8 mouse cellular contexts compared by ENCODE assay signal in the genomic region with DNA sequence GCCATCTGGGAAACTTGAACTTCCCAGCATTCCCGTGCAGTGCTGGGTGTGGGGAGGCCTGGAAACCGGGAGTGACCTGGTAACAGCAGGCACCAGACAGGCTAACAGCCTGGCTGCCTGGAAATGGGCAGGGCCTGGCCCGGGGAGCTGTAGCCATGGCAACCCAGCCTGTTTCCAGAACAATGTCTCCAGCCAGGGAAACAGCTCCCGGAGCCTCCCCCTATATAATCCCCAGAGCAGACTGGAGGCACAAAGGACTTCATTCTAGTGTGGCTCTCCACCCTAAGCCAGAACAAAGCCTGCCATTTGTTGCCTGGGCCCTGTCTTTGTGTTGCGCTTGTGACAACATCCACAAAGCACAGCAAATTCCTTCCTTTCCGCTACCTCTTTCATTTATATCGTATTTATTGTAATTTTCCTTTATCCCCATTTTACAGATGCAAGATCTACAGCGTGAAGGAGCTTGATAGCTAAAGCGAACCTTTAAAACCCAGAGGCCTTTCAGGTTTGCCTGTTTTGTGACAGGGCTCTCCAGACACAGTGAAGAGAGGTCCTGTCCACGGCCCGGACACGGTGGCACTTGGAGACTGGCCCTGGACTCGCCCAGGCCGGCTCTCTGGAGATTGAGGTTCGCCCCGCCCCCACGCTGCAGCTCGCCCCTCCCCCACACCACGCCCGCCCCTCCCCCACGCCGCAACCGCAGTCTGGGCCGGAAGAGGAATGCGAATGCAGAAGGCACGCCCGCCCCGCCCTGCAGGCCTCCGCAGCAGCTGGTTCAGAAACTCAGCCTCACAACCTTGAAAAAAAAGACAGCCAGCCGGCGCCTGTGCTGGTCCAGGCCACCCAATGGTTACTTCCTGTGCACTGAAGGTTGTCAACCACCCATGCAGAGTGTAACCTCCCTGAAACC. TPM values are rescaled to one million over a fixed set of nuclear protein-coding genes. Genes with fewer than 3 reads are reported as not detected.
DNase-seq lines count a peak whose midpoint lies in the region; ATAC-seq lines count a peak whose summit lies in the region.

No protein-coding gene starts in this region.

- H3K27ac ChIP-seq in embryonic facial prominence, embryonic 11.5 days (replicated peaks; ENCODE audit: low read depth, low read length): peak overlapping the region; percentile 93
- peak overlapping the region; percentile 91 for H3K27ac ChIP-seq in intestine, embryonic 15.5 days

- peaks cover 2% of the 10 kb centered on the region; the same call in 1 of the 2 replicates for H3K4me1 ChIP-seq in embryonic facial prominence, embryonic 11.5 days (ENCODE audit: control insufficient read depth, insufficient read depth, low read length)
- peaks cover 24% of the 10 kb centered on the region for H3K4me1 ChIP-seq in intestine, embryonic 15.5 days (replicated peaks)

- no peak overlapping the region for H3K4me3 ChIP-seq in embryonic facial prominence, embryonic 11.5 days (ENCODE audit: low read depth, low read length)
- H3K4me3 ChIP-seq in intestine, embryonic 15.5 days (replicated peaks): no peak overlapping the region

- no peaks in the 10 kb centered on the region for H3K27me3 ChIP-seq in embryonic facial prominence, embryonic 11.5 days (ENCODE audit: control insufficient read depth, insufficient read depth, low read length)
- no peaks in the 10 kb centered on the region for H3K27me3 ChIP-seq in intestine, embryonic 15.5 days (replicated peaks)

- H3K36me3 ChIP-seq in embryonic facial prominence, embryonic 11.5 days (replicated peaks; ENCODE audit: control insufficient read depth, insufficient read depth, low read depth, low read length): no peaks in the 10 kb centered on the region
- no peaks in the 10 kb centered on the region for H3K36me3 ChIP-seq in intestine, embryonic 15.5 days

- intact Hi-C loops in left cerebral cortex, postnatal 36 days (cut with DNase I): no loop called here

- H3K9me3 ChIP-seq in embryonic facial prominence, embryonic 11.5 days (replicated peaks; ENCODE audit: control insufficient read depth, low read length): no peaks in the 10 kb centered on the region
- no peaks in the 10 kb centered on the region for H3K9me3 ChIP-seq in intestine, embryonic 15.5 days

- WGBS in embryonic facial prominence, embryonic 11.5 days: 3% methylated on average over 31 of the region's 31 CpGs
- 8% methylated on average over 29 of the region's 31 CpGs for WGBS in intestine, embryonic 15.5 days

- peak overlapping the region; percentile 29 for H3K9ac ChIP-seq in embryonic facial prominence, embryonic 11.5 days (replicated peaks; ENCODE audit: low read length)
- no peak overlapping the region for H3K9ac ChIP-seq in intestine, embryonic 15.5 days

- no peak overlapping the region; the same call in 1 of the 2 replicates for H3K4me2 ChIP-seq in embryonic facial prominence, embryonic 11.5 days (ENCODE audit: low read depth, low read length)
- peak overlapping the region; percentile 20 for H3K4me2 ChIP-seq in intestine, embryonic 15.5 days (replicated peaks)

- DNase-seq in adrenal gland, postnatal 14 days: peak; percentile 87
- peak; percentile 90 for DNase-seq in embryonic facial prominence, embryonic 11.5 days (ENCODE audit: low spot score)
- peak; percentile 66 to 79 for DNase-seq in gastrocnemius, postnatal 4 days (ENCODE audit: low spot score in 2 of 2)
- peak; percentile 72 for DNase-seq in left cerebral cortex, postnatal 36 days (ENCODE audit: low spot score in 2 of 2)
- peak; percentile 95 for DNase-seq in mesoderm, embryonic 11.5 days (ENCODE audit: low read depth, low spot score)
- DNase-seq in right cerebral cortex, postnatal 36 days (ENCODE audit: low spot score in 2 of 2): peak; percentile 73 to 75
- peak; percentile 77 to 78 for DNase-seq in urinary bladder, postnatal 4 days (ENCODE audit: low spot score in 2 of 2)

- peak; percentile 73 for ATAC-seq in embryonic facial prominence, embryonic 11.5 days (replicated peaks; ENCODE audit: insufficient number of reproducible peaks, low FRiP score, low TSS enrichment, low read depth)
- ATAC-seq in intestine, embryonic 15.5 days: peak; percentile 68

RNA-seq across cellular contexts. Expression of a gene that starts 35.4 kb away (rescaled TPM):
- total RNA-seq in adrenal gland, postnatal 14 days (2021): 82.0 and 103 TPM in 2 replicates
- polyA plus RNA-seq in embryonic facial prominence, embryonic 11.5 days (2014; fragmentation: Nextera tagmentation; extraction: Ambion mirVana): 41.1 and 43.5 TPM in 2 replicates
- total RNA-seq in gastrocnemius, postnatal 4 days (2021): 100 to 1,000 TPM in 1 of 2 experiments, 10 to 100 TPM in 1; 85.1 to 102 TPM
- 24.1 and 25.4 TPM in 2 replicates for polyA plus RNA-seq in intestine, embryonic 15.5 days (2015; fragmentation: Nextera tagmentation; extraction: Ambion mirVana)
- total RNA-seq in left cerebral cortex, postnatal 36 days (2021): 100 to 1,000 TPM; 102 to 125 TPM

RNA-seq across cellular contexts. Expression of a gene that starts 55.2 kb away (rescaled TPM):
- not detected in 2 replicates for total RNA-seq in adrenal gland, postnatal 14 days (2021)
- polyA plus RNA-seq in embryonic facial prominence, embryonic 11.5 days (2014; fragmentation: Nextera tagmentation; extraction: Ambion mirVana): 0.24 TPM in 1 of 2 replicates, not detected in the other
- total RNA-seq in gastrocnemius, postnatal 4 days (2021): not detected
- polyA plus RNA-seq in intestine, embryonic 15.5 days (2015; fragmentation: Nextera tagmentation; extraction: Ambion mirVana): 0.19 TPM in 1 of 2 replicates, not detected in the other
- total RNA-seq in left cerebral cortex, postnatal 36 days (2021): not detected
